Comparison of ENCODE assay signal across 1 mouse cellular context in genomic region chr13:100751402-100751801, GRCm38 (mm10).
TF ChIP-seq lines count a peak whose summit lies in the region.

No protein-coding gene starts in this region.

TF ChIP-seq in MEL, 35 proteins besides CTCF, POLR2A, EP300 and RAD21 (continued from another document):
- TF ChIP-seq MEF2A (IDR thresholded peaks at IDR 0.05; ENCODE audit: extremely low read depth, insufficient replicate concordance, low read depth, low read length, poor library complexity, severe bottlenecking) (no peak), ZNF384 (IDR thresholded peaks at IDR 0.05; ENCODE audit: low read depth, low read length) (no peak), POLR2AphosphoS2 (IDR thresholded peaks at IDR 0.05; ENCODE audit: low read length) (no peak), ZMIZ1 (IDR thresholded peaks at IDR 0.05; ENCODE audit: low read depth, low read length) (no peak), NELFE (IDR thresholded peaks at IDR 0.05; ENCODE audit: low read depth, low read length) (no peak), ZKSCAN1 (IDR thresholded peaks at IDR 0.05; ENCODE audit: low read depth, low read length) (no peak)
